Mouse (Mus musculus) hindbrain, embryonic 16.5 days (tissue): ENCODE data around the gene Rims1. TPM values are rescaled to one million over a fixed set of nuclear protein-coding genes. Genes with fewer than 3 reads are reported as not detected.

Experiments used
- ATAC-seq: fragments of 200-750 bp; cut with Nextera tagmentation; 2 replicates; pipeline ENCODE4 v1.8.0; 2017; ENCODE audit warnings: moderate TSS enrichment, moderate library complexity
- H3K27ac ChIP-seq: fragments of 300-500 bp; sonication (generic); 2 replicates; pipeline ENCODE4 v1.5.1; 2014; ENCODE audit warnings: low read depth, mild to moderate bottlenecking, control low read depth, low read length, moderate library complexity
- H3K27me3 ChIP-seq: fragments of 300-500 bp; sonication (generic); replicated peaks from 2 replicates; pipeline ENCODE4 v1.6.1; 2014; ENCODE audit warnings: low read length; ENCODE audit not compliant: control insufficient read depth, insufficient read depth
- H3K36me3 ChIP-seq: fragments of 300-500 bp; sonication (generic); 2 replicates; pipeline ENCODE4 v1.6.1; 2014; ENCODE audit warnings: mild to moderate bottlenecking, low read length, moderate library complexity, mixed read lengths; ENCODE audit not compliant: control insufficient read depth, insufficient read depth
- H3K4me1 ChIP-seq: fragments of 300-500 bp; sonication (generic); 2 replicates; pipeline ENCODE4 v1.6.1; 2014; ENCODE audit warnings: low read depth, low read length; ENCODE audit not compliant: control insufficient read depth, insufficient read depth
- H3K4me2 ChIP-seq: fragments of 300-500 bp; sonication (generic); 2 replicates; pipeline ENCODE4 v1.6.1; 2014; ENCODE audit warnings: mild to moderate bottlenecking, low read length, control low read depth, moderate library complexity
- H3K4me3 ChIP-seq: fragments of 300-500 bp; sonication (generic); 2 replicates; pipeline ENCODE4 v1.5.1; 2014; ENCODE audit warnings: mild to moderate bottlenecking, low read length, control low read depth, moderate library complexity
- H3K9ac ChIP-seq: fragments of 300-500 bp; sonication (generic); 2 replicates; pipeline ENCODE4 v1.6.1; 2014; ENCODE audit warnings: low read depth, mild to moderate bottlenecking, control low read depth, low read length, moderate library complexity
- H3K9me3 ChIP-seq: fragments of 300-500 bp; sonication (generic); 2 replicates; pipeline ENCODE4 v1.6.1; 2014; ENCODE audit warnings: mild to moderate bottlenecking, low read length, moderate library complexity; ENCODE audit not compliant: control insufficient read depth
- WGBS: fragments of 180-500 bp; shearing (Covaris S2); extraction: QIAGEN DNeasy Blood & Tissue Kit; methylation state at CpG from one replicate; pipeline ENCODE4 v1.1.7; 2014; 5-methylcytosine and 5-hydroxymethylcytosine counted together
- polyA plus RNA-seq: library from polyadenylated mRNA; unstranded; fragments of >200 nt; fragmentation: Nextera tagmentation; extraction: Ambion mirVana; gene quantifications from 2 replicates; pipeline ENCODE4 v1.2.1, GENCODE M21; 2015

The Rims1 gene
- polyA plus RNA-seq, 1 experiment from 2014 or later = 13.8 TPM

- WGBS = 83% methylated on average over 7 of the region's 7 CpGs
- H3K36me3 ChIP-seq = no peaks in the 10 kb centered on the region
- H3K27me3 ChIP-seq = no peaks in the 10 kb centered on the region
- H3K27ac ChIP-seq = no peak overlapping the region
- H3K4me1 ChIP-seq = no peaks in the 10 kb centered on the region
- no peak overlapping the region for H3K4me2 ChIP-seq
- H3K9me3 ChIP-seq = no peaks in the 10 kb centered on the region
- ATAC-seq = no peak
- H3K9ac ChIP-seq = no peak overlapping the region
- H3K4me3 ChIP-seq = no peak overlapping the region
Measured at GRCm38 (mm10) chr1:22410173-22410572, 395.6 kb downstream of the Rims1 start.

- no peak overlapping the region for H3K4me3 ChIP-seq
- H3K27ac ChIP-seq = no peak overlapping the region
- H3K9ac ChIP-seq = no peak overlapping the region
- no peak overlapping the region for H3K4me2 ChIP-seq
- H3K4me1 ChIP-seq = no peaks in the 10 kb centered on the region
- no peaks in the 10 kb centered on the region for H3K9me3 ChIP-seq
- no peaks in the 10 kb centered on the region for H3K36me3 ChIP-seq
- WGBS = 71% methylated on average over 3 of the region's 3 CpGs
- H3K27me3 ChIP-seq = no peaks in the 10 kb centered on the region
- ATAC-seq = no peak
Measured at GRCm38 (mm10) chr1:22386361-22386760, 419.4 kb downstream of the Rims1 start.

- H3K9ac ChIP-seq = no peak overlapping the region
- WGBS = 75% methylated on average over 5 of the region's 5 CpGs
- no peak for ATAC-seq
- no peaks in the 10 kb centered on the region for H3K27me3 ChIP-seq
- H3K9me3 ChIP-seq = no peaks in the 10 kb centered on the region
- 0 out of 2 replicates have a peak, but pooled peaks cover 3% of the 10 kb centered on the region for H3K36me3 ChIP-seq
- H3K4me3 ChIP-seq = no peak overlapping the region
- H3K4me1 ChIP-seq = no peaks in the 10 kb centered on the region
- H3K27ac ChIP-seq = no peak overlapping the region
- no peak overlapping the region for H3K4me2 ChIP-seq
Measured at GRCm38 (mm10) chr1:22377652-22378051, 428.1 kb downstream of the Rims1 start.

GRCm38 (mm10) chr1:22377062-22377461 is 428.7 kb downstream of the Rims1 start:
- H3K9ac ChIP-seq = no peak overlapping the region
- no peak overlapping the region for H3K27ac ChIP-seq
- ATAC-seq = no peak
- WGBS = 37% methylated on average over 6 of the region's 6 CpGs
- H3K36me3 ChIP-seq = 0 out of 2 replicates have a peak, but pooled peaks cover 3% of the 10 kb centered on the region
- no peak overlapping the region for H3K4me3 ChIP-seq
- no peak overlapping the region for H3K4me2 ChIP-seq
- no peaks in the 10 kb centered on the region for H3K27me3 ChIP-seq
- H3K4me1 ChIP-seq = no peaks in the 10 kb centered on the region
- H3K9me3 ChIP-seq = no peaks in the 10 kb centered on the region

- Histone ChIP-seq H3K4me1 (no peaks in the 10 kb centered on the region), H3K27ac (no peak overlapping the region), H3K9me3 (no peaks in the 10 kb centered on the region), H3K4me3 (no peak overlapping the region), H3K36me3 (no peaks in the 10 kb centered on the region), H3K27me3 (no peaks in the 10 kb centered on the region), H3K4me2 (no peak overlapping the region), H3K9ac (no peak overlapping the region)
- 91% methylated on average over 2 of the region's 2 CpGs for WGBS
- no peak for ATAC-seq
Measured at GRCm38 (mm10) chr1:22356209-22356608, 449.6 kb downstream of the Rims1 start.

GRCm38 (mm10) chr1:22353687-22354086 is 452.1 kb downstream of the Rims1 start:
- no peak overlapping the region for H3K4me3 ChIP-seq
- H3K27ac ChIP-seq = no peak overlapping the region
- WGBS = 66% methylated on average over 4 of the region's 4 CpGs
- no peak overlapping the region for H3K4me2 ChIP-seq
- no peaks in the 10 kb centered on the region for H3K4me1 ChIP-seq
- H3K27me3 ChIP-seq = no peaks in the 10 kb centered on the region
- H3K9me3 ChIP-seq = no peaks in the 10 kb centered on the region
- no peak overlapping the region for H3K9ac ChIP-seq
- no peaks in the 10 kb centered on the region for H3K36me3 ChIP-seq
- no peak for ATAC-seq

- Histone ChIP-seq H3K36me3 (no peaks in the 10 kb centered on the region), H3K4me1 (no peaks in the 10 kb centered on the region), H3K4me2 (no peak overlapping the region), H3K9ac (no peak overlapping the region), H3K9me3 (no peaks in the 10 kb centered on the region), H3K27me3 (no peaks in the 10 kb centered on the region), H3K27ac (no peak overlapping the region), H3K4me3 (no peak overlapping the region)
- ATAC-seq = no peak
- WGBS = 79% methylated on average over 9 of the region's 9 CpGs
Measured at GRCm38 (mm10) chr1:22338914-22339313, 466.9 kb downstream of the Rims1 start.

GRCm38 (mm10) chr1:22320941-22321676 is 484.7 kb downstream of the Rims1 start:
- no peaks in the 10 kb centered on the region for H3K9me3 ChIP-seq
- no peaks in the 10 kb centered on the region for H3K36me3 ChIP-seq
- no peaks in the 10 kb centered on the region for H3K4me1 ChIP-seq
- WGBS = 38% methylated on average over 6 of the region's 6 CpGs
- H3K9ac ChIP-seq = no peak overlapping the region
- ATAC-seq = no peak
- no peak overlapping the region for H3K27ac ChIP-seq
- no peak overlapping the region for H3K4me3 ChIP-seq
- H3K4me2 ChIP-seq = no peak overlapping the region
- no peaks in the 10 kb centered on the region for H3K27me3 ChIP-seq

- Histone ChIP-seq H3K36me3 (no peaks in the 10 kb centered on the region), H3K9ac (no peak overlapping the region), H3K27ac (no peak overlapping the region), H3K4me2 (no peak overlapping the region), H3K4me1 (no peaks in the 10 kb centered on the region), H3K4me3 (no peak overlapping the region), H3K27me3 (no peaks in the 10 kb centered on the region), H3K9me3 (no peaks in the 10 kb centered on the region)
- ATAC-seq = no peak
- 15% methylated on average over 2 of the region's 2 CpGs for WGBS
Measured at GRCm38 (mm10) chr1:22315537-22315936, 490.3 kb downstream of the Rims1 start.
